Mouse (Mus musculus) spleen, adult 2 months (tissue): Measurements from ENCODE around the gene Tcp11l2.

ENCODE experiments used
- CTCF ChIP-seq: fragments of 200-500 bp; IDR thresholded peaks from 2 replicates; pipeline ENCODE4 v1.5.1; 2011; ENCODE audit warnings: mild to moderate bottlenecking, inconsistent platforms; ENCODE audit not compliant: insufficient read depth, insufficient read length, insufficient replicate concordance; ENCODE audit errors: extremely low read depth
- POLR2A ChIP-seq: fragments of 200-500 bp; IDR thresholded peaks from 2 replicates; pipeline ENCODE4 v1.6.1; 2011; ENCODE audit warnings: low read depth, low read length, inconsistent platforms

GRCm38 (mm10) chr10:84582236-84582635, 5.8 kb downstream of the Tcp11l2 start:
- TF ChIP-seq POLR2A, result no peak
- TF ChIP-seq CTCF, result no peak
